In genomic region chr14:20658326-20658725, GRCm38 (mm10) we compare ENCODE assay signal across 9 mouse cellular contexts. TPM values are rescaled to one million over a fixed set of nuclear protein-coding genes. Genes with fewer than 3 reads are reported as not detected.
DNase-seq lines count a peak whose midpoint lies in the region; ATAC-seq lines count a peak whose summit lies in the region.
"Had no signal": no experiment of that assay in that cellular context is flagged by ENCODE, and none has a peak within 500 bp of the region (broad histone marks: within the 10 kb centered on the region; RNA-seq: fewer than 3 reads in every experiment).

No protein-coding gene starts in this region.

- no peaks in the 10 kb centered on the region for H3K36me3 ChIP-seq in kidney, embryonic 14.5 days (ENCODE audit: control insufficient read depth, insufficient read depth, low read length)
- H3K36me3 ChIP-seq in intestine, embryonic 16.5 days (ENCODE audit: control insufficient read depth, insufficient read depth, low read length): no peaks in the 10 kb centered on the region

- H3K27ac ChIP-seq in kidney, embryonic 14.5 days (ENCODE audit: low read depth, low read length): no peak overlapping the region
- no peak overlapping the region for H3K27ac ChIP-seq in intestine, embryonic 16.5 days (ENCODE audit: low read length)

- no peak overlapping the region for H3K4me2 ChIP-seq in kidney, embryonic 14.5 days (replicated peaks; ENCODE audit: low read depth, low read length)
- H3K4me2 ChIP-seq in intestine, embryonic 16.5 days (ENCODE audit: low read depth, low read length): no peak overlapping the region

- no peaks in the 10 kb centered on the region for H3K27me3 ChIP-seq in kidney, embryonic 14.5 days (ENCODE audit: control insufficient read depth, insufficient read depth, low read length)
- H3K27me3 ChIP-seq in intestine, embryonic 16.5 days (replicated peaks; ENCODE audit: control insufficient read depth, insufficient read depth, low read length): no peaks in the 10 kb centered on the region

- H3K4me1 ChIP-seq in kidney, embryonic 14.5 days (ENCODE audit: control insufficient read depth, insufficient read depth, low read length): no peaks in the 10 kb centered on the region; the same call in none of the 2 replicates
- peaks cover 8% of the 10 kb centered on the region for H3K4me1 ChIP-seq in intestine, embryonic 16.5 days (ENCODE audit: control insufficient read depth, insufficient read depth, low read length)

- DNase-seq in adrenal gland, postnatal 10 days: peak; percentile 61
- no peak for DNase-seq in adrenal gland, postnatal 4 days (ENCODE audit: low spot score in 2 of 2)
- peak; percentile 64 for DNase-seq in kidney, postnatal 14 days
- DNase-seq in CD4-positive helper T cell, adult 2 months (ENCODE audit: low read depth, low spot score): peak; percentile 52
- DNase-seq in embryo, embryonic 10.5 days (ENCODE audit: low spot score): peak; percentile 78
- peak; percentile 82 for DNase-seq in lung, postnatal 36 days

- H3K4me3 ChIP-seq in kidney, embryonic 14.5 days (ENCODE audit: low read length): no peak overlapping the region
- H3K4me3 ChIP-seq in intestine, embryonic 16.5 days (ENCODE audit: low read length): no peak overlapping the region

- no peaks in the 10 kb centered on the region for H3K9me3 ChIP-seq in kidney, embryonic 14.5 days (ENCODE audit: control insufficient read depth, low read length)
- no peaks in the 10 kb centered on the region for H3K9me3 ChIP-seq in intestine, embryonic 16.5 days (ENCODE audit: control insufficient read depth, low read length)

- ATAC-seq in kidney, embryonic 14.5 days (ENCODE audit: low FRiP score, low TSS enrichment): no peak
- ATAC-seq in intestine, embryonic 16.5 days: no peak

- H3K9ac ChIP-seq in kidney, embryonic 14.5 days (ENCODE audit: low read depth, low read length): no peak overlapping the region
- no peak overlapping the region for H3K9ac ChIP-seq in intestine, embryonic 16.5 days (ENCODE audit: low read depth, low read length)

RNA-seq across cellular contexts. Expression of gene Myoz1, which starts 2.0 kb away (rescaled TPM):
- total RNA-seq in adrenal gland, postnatal 10 days (2021): 10 to 100 TPM; 27.5 to 61.9 TPM
- 10 to 100 TPM; 11.0 to 25.8 TPM for total RNA-seq in adrenal gland, postnatal 4 days (2021)
- 1.4 and 1.6 TPM in 2 replicates for polyA plus RNA-seq in kidney, embryonic 14.5 days (2014; fragmentation: Nextera tagmentation; extraction: Ambion mirVana)
- 0.26 and 0.53 TPM in 2 replicates for polyA plus RNA-seq in intestine, embryonic 16.5 days (2015; fragmentation: Nextera tagmentation; extraction: Ambion mirVana)
- total RNA-seq: neutrophil, adult 5-6 weeks had no signal

RNA-seq across cellular contexts. Expression of gene Synpo2l, which starts 9.8 kb away (rescaled TPM):
- 10 to 100 TPM in 1 of 2 experiments, 1 to 10 TPM in 1; 5.8 to 14.5 TPM for total RNA-seq in adrenal gland, postnatal 10 days (2021)
- total RNA-seq in adrenal gland, postnatal 4 days (2021): 10 to 100 TPM in 1 of 2 experiments, 1 to 10 TPM in 1; 3.6 to 11.8 TPM
- 0.24 and 0.26 TPM in 2 replicates for polyA plus RNA-seq in kidney, embryonic 14.5 days (2014; fragmentation: Nextera tagmentation; extraction: Ambion mirVana)
- 0.10 and 0.20 TPM in 2 replicates for polyA plus RNA-seq in intestine, embryonic 16.5 days (2015; fragmentation: Nextera tagmentation; extraction: Ambion mirVana)
- total RNA-seq: neutrophil, adult 5-6 weeks had no signal

RNA-seq across cellular contexts. Expression of gene Sec24c, which starts 15.8 kb away (rescaled TPM):
- 100 to 1,000 TPM; 120 to 130 TPM for total RNA-seq in adrenal gland, postnatal 10 days (2021)
- total RNA-seq in adrenal gland, postnatal 4 days (2021): 100 to 1,000 TPM; 137 to 140 TPM
- 47.7 and 93.8 TPM in 2 replicates for polyA plus RNA-seq in kidney, embryonic 14.5 days (2014; fragmentation: Nextera tagmentation; extraction: Ambion mirVana)
- polyA plus RNA-seq in intestine, embryonic 16.5 days (2015; fragmentation: Nextera tagmentation; extraction: Ambion mirVana): 92.7 and 106 TPM in 2 replicates

RNA-seq across cellular contexts. Expression of gene Usp54, which starts 17.5 kb away (rescaled TPM):
- 10 to 100 TPM; 12.6 to 13.1 TPM for total RNA-seq in adrenal gland, postnatal 10 days (2021)
- 10 to 100 TPM; 20.0 to 20.4 TPM for total RNA-seq in adrenal gland, postnatal 4 days (2021)
- 4.8 and 10.3 TPM in 2 replicates for polyA plus RNA-seq in kidney, embryonic 14.5 days (2014; fragmentation: Nextera tagmentation; extraction: Ambion mirVana)
- polyA plus RNA-seq in intestine, embryonic 16.5 days (2015; fragmentation: Nextera tagmentation; extraction: Ambion mirVana): 3.1 and 3.3 TPM in 2 replicates

RNA-seq across cellular contexts. Expression of gene Fut11, which starts 36.4 kb away (rescaled TPM):
- 10 to 100 TPM; 16.3 to 18.6 TPM for total RNA-seq in adrenal gland, postnatal 10 days (2021)
- total RNA-seq in adrenal gland, postnatal 4 days (2021): 10 to 100 TPM; 25.9 to 26.1 TPM
- polyA plus RNA-seq in kidney, embryonic 14.5 days (2014; fragmentation: Nextera tagmentation; extraction: Ambion mirVana): 15.1 and 19.9 TPM in 2 replicates
- polyA plus RNA-seq in intestine, embryonic 16.5 days (2015; fragmentation: Nextera tagmentation; extraction: Ambion mirVana): 15.0 and 16.0 TPM in 2 replicates

Comparison
In these comparisons a context has a peak if more than half of its experiments do, and no peak if none do; other contexts are left out.
1. DNase-seq: peak in adrenal gland, postnatal 10 days (single experiment), kidney, postnatal 14 days (single experiment), CD4-positive helper T cell, adult 2 months (single experiment), embryo, embryonic 10.5 days (single experiment) and lung, postnatal 36 days (single experiment); none in adrenal gland, postnatal 4 days (0 of 2).